Mouse (Mus musculus) heart, embryonic 11.5 days (tissue): ENCODE measurements around the gene Gabarapl2. TPM values are rescaled to one million over a fixed set of nuclear protein-coding genes. Genes with fewer than 3 reads are reported as not detected.

Experiments
- ATAC-seq: fragments of 200-750 bp; cut with Nextera tagmentation; replicated peaks from 2 replicates; pipeline ENCODE4 v1.8.0; 2017; ENCODE audit warnings: moderate library complexity; ENCODE audit not compliant: insufficient number of reproducible peaks, low FRiP score, low TSS enrichment
- H3K27ac ChIP-seq: fragments of 300-500 bp; sonication (generic); 2 replicates; pipeline ENCODE4 v1.5.1; 2014; ENCODE audit warnings: mild to moderate bottlenecking, low read depth, low read length
- H3K27me3 ChIP-seq: fragments of 300-500 bp; sonication (generic); 2 replicates; pipeline ENCODE4 v1.6.1; 2014; ENCODE audit warnings: mild to moderate bottlenecking, low read length, mixed read lengths; ENCODE audit not compliant: control insufficient read depth, insufficient read depth
- H3K36me3 ChIP-seq: fragments of 300-500 bp; sonication (generic); 2 replicates; pipeline ENCODE4 v1.6.1; 2014; ENCODE audit warnings: mild to moderate bottlenecking, low read length, moderate library complexity, mixed read lengths; ENCODE audit not compliant: control insufficient read depth, insufficient read depth
- H3K4me1 ChIP-seq: fragments of 300-500 bp; sonication (generic); 2 replicates; pipeline ENCODE4 v1.6.1; 2014; ENCODE audit warnings: low read length; ENCODE audit not compliant: control insufficient read depth, insufficient read depth
- H3K4me2 ChIP-seq: fragments of 300-500 bp; sonication (generic); 2 replicates; pipeline ENCODE4 v1.6.1; 2014; ENCODE audit warnings: mild to moderate bottlenecking, moderate library complexity
- H3K4me3 ChIP-seq: fragments of 300-500 bp; sonication (generic); 2 replicates; pipeline ENCODE4 v1.5.1; 2014; ENCODE audit warnings: low read depth, low read length
- H3K9ac ChIP-seq: fragments of 300-500 bp; sonication (generic); 2 replicates; pipeline ENCODE4 v1.6.1; 2014; ENCODE audit warnings: mild to moderate bottlenecking, low read depth, low read length, moderate library complexity
- H3K9me3 ChIP-seq: fragments of 300-500 bp; sonication (generic); replicated peaks from 2 replicates; pipeline ENCODE4 v1.6.1; 2016; ENCODE audit warnings: low read length; ENCODE audit not compliant: control insufficient read depth
- WGBS: fragments of 180-500 bp; shearing (Covaris S2); extraction: QIAGEN DNeasy Blood & Tissue Kit; methylation state at CpG from one replicate; pipeline ENCODE4 v1.1.7; 2014; ENCODE audit not compliant: insufficient replicate concordance; 5-methylcytosine and 5-hydroxymethylcytosine counted together
- polyA plus RNA-seq: library from polyadenylated mRNA; unstranded; fragments of >200 nt; fragmentation: Nextera tagmentation; extraction: Ambion mirVana; gene quantifications from 2 replicates; pipeline ENCODE4 v1.2.1, GENCODE M21; 2014

Gene Gabarapl2
- polyA plus RNA-seq, 1 experiment from 2014 or later, result 177 TPM

DNA sequence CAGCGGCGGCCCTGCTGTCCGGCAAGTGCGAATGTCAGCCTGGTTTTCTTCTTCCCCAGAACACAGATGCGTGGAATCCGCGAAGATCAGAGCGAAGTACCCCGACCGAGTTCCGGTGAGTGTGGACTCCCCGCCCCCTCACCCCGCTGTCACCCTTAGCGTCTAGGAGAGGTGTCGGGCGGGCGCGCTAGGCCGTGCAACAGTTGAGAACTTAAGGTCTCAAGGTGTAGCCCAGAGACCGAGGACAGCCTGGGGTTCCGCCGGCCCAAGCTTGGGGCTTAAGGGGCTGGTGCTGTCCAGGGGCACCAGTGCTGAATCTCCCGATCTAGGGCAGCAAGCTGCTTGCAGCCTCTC is 575 bp downstream of the Gabarapl2 start:
- Histone ChIP-seq H3K27me3 (no peaks in the 10 kb centered on the region), H3K36me3 (peaks cover 5% of the 10 kb centered on the region; the same call in 1 of the 2 replicates), H3K9me3 (no peaks in the 10 kb centered on the region), H3K4me3 (peak overlapping the region; percentile 91), H3K4me1 (peaks cover 8% of the 10 kb centered on the region), H3K27ac (peak overlapping the region; percentile 73), H3K9ac (peak overlapping the region; percentile 84), H3K4me2 (peak overlapping the region; percentile 93)
- peak; percentile 40; the same call in 1 of the 2 replicates for ATAC-seq
- WGBS, result under 1% methylated on average over 23 of the region's 23 CpGs

DNA sequence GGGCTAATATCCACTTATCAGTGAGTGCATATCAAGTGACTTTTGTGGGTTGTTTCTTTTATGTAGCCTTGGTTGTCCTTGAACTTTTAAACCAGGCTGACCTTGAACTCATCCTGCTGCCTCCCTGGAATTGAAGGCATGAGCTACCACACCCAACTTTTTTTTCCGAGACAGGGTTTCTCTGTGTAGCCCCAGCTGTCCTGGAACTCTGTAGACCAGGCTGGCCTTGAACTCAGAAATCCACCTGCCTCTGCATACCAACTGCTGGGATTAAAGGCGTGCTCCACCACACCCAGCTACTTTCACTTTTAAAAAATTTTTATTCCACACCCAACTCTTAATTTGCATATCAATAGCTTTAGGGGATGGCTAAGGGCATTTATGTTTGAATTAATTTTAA is 3.0 kb downstream of the Gabarapl2 start:
- Histone ChIP-seq H3K4me1 (peaks cover 8% of the 10 kb centered on the region), H3K9me3 (no peaks in the 10 kb centered on the region), H3K36me3 (peaks cover 7% of the 10 kb centered on the region; the same call in 1 of the 2 replicates), H3K4me2 (no peak overlapping the region), H3K9ac (no peak overlapping the region), H3K4me3 (no peak overlapping the region), H3K27me3 (no peaks in the 10 kb centered on the region), H3K27ac (no peak overlapping the region)
- WGBS, result 92% methylated on average over 2 of the region's 2 CpGs
- no peak for ATAC-seq

DNA sequence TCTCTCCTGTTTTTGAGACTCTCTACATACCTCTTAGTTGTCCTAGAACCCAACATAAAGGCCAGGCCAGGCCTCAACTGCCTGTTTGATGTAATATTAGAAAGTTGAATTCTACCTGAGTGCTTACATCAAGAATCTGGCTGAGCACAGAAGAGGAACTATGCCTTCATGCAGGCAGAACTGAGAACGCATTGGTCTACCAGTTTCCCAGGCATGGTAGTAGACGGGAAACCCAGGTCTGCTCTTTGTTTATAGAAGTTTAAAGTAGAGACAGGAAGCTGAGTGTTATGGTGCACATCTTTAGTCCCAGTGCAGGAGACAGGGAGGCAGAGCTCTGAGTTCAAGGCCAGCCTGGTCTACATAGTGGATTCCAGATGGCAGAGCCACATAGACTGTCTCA is 6.6 kb downstream of the Gabarapl2 start:
- H3K9me3 ChIP-seq, result no peaks in the 10 kb centered on the region
- no peaks in the 10 kb centered on the region for H3K27me3 ChIP-seq
- peaks cover 10% of the 10 kb centered on the region for H3K36me3 ChIP-seq
- H3K4me3 ChIP-seq, result no peak overlapping the region
- 85% methylated on average over 2 of the region's 2 CpGs for WGBS
- no peaks in the 10 kb centered on the region for H3K4me1 ChIP-seq
- H3K9ac ChIP-seq, result no peak overlapping the region
- ATAC-seq, result no peak
- no peak overlapping the region for H3K27ac ChIP-seq
- H3K4me2 ChIP-seq, result no peak overlapping the region

DNA sequence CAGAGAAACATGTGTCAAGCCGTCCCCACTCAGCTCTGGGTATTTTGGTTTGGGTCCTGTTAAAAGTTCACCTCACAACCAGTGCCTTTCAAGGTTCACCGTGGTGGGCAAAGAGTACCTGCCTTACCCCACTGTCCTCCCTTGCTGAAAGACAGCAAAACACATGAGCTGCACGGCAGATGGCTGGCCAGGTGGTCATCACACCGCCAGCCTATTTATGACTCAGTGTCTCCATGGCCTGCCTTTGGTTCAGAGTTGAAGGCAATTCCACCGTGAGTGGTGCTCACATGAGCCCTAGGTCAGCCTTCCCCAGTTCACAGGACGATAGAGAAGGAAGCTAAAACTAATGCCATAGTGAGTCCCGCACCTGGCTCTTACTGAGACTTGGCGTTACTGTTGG is 7.5 kb downstream of the Gabarapl2 start:
- H3K27me3 ChIP-seq, result no peaks in the 10 kb centered on the region
- no peaks in the 10 kb centered on the region for H3K9me3 ChIP-seq
- no peaks in the 10 kb centered on the region for H3K4me1 ChIP-seq
- H3K4me2 ChIP-seq, result no peak overlapping the region
- no peak overlapping the region for H3K9ac ChIP-seq
- H3K36me3 ChIP-seq, result peaks cover 10% of the 10 kb centered on the region
- H3K27ac ChIP-seq, result no peak overlapping the region
- no peak for ATAC-seq
- WGBS, result 90% methylated on average over 8 of the region's 8 CpGs
- H3K4me3 ChIP-seq, result no peak overlapping the region

DNA sequence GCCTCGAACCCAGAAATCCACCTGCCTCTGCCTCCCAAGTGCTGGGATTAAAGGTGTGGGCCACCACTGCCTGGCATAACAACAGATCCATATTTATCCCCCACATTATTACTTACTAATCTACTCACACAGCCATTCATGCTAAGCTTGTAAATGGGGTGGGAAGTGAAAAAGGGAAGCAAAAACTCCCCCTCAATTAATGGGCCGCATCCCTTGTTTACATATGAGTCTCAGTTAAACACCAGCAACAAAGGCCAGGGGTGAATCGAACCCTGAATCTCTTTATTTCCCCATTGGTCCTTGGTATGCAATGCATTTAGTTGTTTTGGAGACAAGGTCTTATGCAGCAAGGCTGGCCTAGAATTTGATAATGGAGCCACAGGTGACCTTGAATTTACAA is 10.3 kb downstream of the Gabarapl2 start:
- no peaks in the 10 kb centered on the region for H3K9me3 ChIP-seq
- 82% methylated on average over 3 of the region's 3 CpGs for WGBS
- no peak overlapping the region for H3K9ac ChIP-seq
- no peak for ATAC-seq
- H3K4me1 ChIP-seq, result no peaks in the 10 kb centered on the region
- H3K27ac ChIP-seq, result no peak overlapping the region
- H3K27me3 ChIP-seq, result no peaks in the 10 kb centered on the region
- no peak overlapping the region for H3K4me3 ChIP-seq
- no peak overlapping the region for H3K4me2 ChIP-seq
- peaks cover 19% of the 10 kb centered on the region for H3K36me3 ChIP-seq

DNA sequence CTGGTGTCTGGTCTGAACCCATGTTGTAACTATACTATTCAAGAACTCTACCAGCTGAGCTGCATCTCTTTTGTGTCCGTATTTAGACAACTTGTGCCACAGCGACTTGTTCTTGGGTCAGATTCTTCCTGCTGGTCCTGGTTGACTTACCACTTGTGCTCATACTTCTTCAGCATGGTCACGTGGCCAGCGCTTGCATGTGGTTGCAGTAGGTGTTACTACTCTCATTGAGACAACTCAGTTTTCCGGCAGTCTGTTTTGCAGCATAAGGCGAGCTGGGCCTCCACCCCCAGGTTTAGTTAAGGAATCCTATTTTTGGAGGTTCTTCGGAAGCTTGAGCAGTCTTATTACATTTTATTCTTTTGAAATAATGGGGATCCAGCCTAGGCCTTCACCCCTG is 10.8 kb downstream of the Gabarapl2 start:
- Histone ChIP-seq H3K9me3 (no peaks in the 10 kb centered on the region), H3K27ac (no peak overlapping the region), H3K4me2 (no peak overlapping the region), H3K9ac (no peak overlapping the region), H3K4me3 (no peak overlapping the region), H3K4me1 (no peaks in the 10 kb centered on the region), H3K27me3 (no peaks in the 10 kb centered on the region), H3K36me3 (peaks cover 20% of the 10 kb centered on the region)
- 91% methylated on average over 7 of the region's 7 CpGs for WGBS
- no peak for ATAC-seq

DNA sequence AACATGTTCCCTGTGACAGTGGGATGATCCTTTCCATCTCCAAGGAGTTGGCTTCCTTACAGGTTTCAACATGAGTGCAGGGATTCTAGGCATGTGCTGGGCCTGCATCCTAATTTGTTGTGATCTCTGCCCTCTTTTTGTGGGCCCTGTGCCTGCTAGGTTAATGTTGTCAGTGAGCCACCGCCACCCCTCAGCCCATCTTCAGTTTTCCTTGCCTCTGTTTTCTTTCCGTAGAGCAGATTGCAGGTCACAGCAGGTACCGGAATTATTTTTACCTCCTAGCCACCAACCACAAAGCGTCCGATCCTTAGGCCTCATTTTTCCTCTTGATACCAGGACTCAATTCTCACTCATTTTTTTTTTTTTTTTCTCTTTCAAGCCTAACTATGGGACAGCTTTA is 11.4 kb downstream of the Gabarapl2 start:
- H3K4me2 ChIP-seq, result no peak overlapping the region
- 95% methylated on average over 5 of the region's 5 CpGs for WGBS

DNA sequence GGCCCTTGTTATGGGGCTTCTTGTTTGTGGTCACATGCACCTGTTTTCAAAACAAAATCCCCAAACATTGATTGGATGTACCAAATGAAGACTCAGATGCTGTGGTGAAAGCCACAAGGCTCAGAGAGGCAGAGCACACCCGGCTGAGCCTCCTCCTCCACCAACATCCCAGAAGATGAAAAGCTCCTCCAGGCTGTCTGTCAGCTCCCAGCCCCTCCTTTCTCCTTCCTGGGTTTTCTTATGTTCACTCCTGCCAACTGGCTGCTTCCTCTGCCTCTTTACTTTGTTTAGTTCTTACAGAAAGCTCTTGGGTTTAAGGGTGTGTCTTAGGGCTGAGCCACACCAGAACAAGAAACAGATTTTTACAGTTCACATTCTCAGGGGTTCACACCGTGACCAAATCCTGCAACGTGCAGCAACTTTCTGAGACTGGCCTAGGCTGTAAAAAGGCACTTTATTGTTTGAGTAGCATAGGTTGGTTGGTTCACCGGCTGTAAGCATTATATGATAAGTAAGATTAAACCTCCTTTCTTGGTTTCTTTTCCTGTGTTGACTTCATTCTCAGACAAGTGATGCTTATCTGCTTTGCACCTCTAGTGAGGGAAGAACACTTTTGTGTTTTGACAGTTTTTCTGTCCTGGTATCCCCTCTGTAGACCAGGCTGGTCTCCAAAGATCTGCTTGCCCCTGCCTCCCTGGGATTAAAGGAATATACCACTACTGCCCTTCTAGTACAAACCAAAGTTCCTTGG is 14.5 kb downstream of the Gabarapl2 start:
- no peak overlapping the region for H3K4me2 ChIP-seq
- peaks cover 24% of the 10 kb centered on the region for H3K36me3 ChIP-seq
- ATAC-seq, result no peak
- WGBS, result 94% methylated on average over 4 of the region's 4 CpGs
- no peaks in the 10 kb centered on the region for H3K27me3 ChIP-seq
- no peak overlapping the region for H3K4me3 ChIP-seq
- H3K9me3 ChIP-seq, result no peaks in the 10 kb centered on the region
- no peak overlapping the region for H3K27ac ChIP-seq
- no peak overlapping the region for H3K9ac ChIP-seq
- H3K4me1 ChIP-seq, result no peaks in the 10 kb centered on the region

More for the DNA sequence above, 11.4 kb downstream of the Gabarapl2 start:
- H3K27me3 ChIP-seq, result no peaks in the 10 kb centered on the region
- no peak overlapping the region for H3K4me3 ChIP-seq
- H3K9me3 ChIP-seq, result no peaks in the 10 kb centered on the region
- H3K9ac ChIP-seq, result no peak overlapping the region
- no peak overlapping the region for H3K27ac ChIP-seq
- peaks cover 23% of the 10 kb centered on the region for H3K36me3 ChIP-seq
- H3K4me1 ChIP-seq, result no peaks in the 10 kb centered on the region
- ATAC-seq, result no peak

DNA sequence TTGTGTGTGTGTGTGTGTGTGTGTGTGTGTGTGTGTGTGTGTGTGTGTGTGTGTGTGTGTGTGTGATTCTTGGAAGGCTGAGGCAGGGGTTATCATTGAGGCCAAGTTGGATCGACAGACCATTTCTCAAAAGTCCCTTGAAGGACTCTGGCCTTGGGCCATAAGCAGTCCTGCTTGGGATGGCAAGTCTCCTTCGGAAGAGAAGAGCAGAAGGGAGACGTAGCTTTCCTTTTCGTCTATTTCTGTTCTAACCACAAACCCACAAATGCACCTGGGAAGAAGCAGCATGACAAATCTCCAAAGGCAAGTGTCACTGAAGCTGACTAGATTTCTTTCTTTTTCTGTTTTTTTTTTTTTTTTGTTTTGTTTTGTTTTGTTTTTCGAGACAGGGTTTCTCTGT is 15.4 kb downstream of the Gabarapl2 start:
- Histone ChIP-seq H3K4me2 (no peak overlapping the region), H3K36me3 (peaks cover 24% of the 10 kb centered on the region)

More for the DNA sequence above, 15.4 kb downstream of the Gabarapl2 start:
- no peak for ATAC-seq
- Histone ChIP-seq H3K4me3 (no peak overlapping the region), H3K27ac (no peak overlapping the region), H3K9me3 (no peaks in the 10 kb centered on the region), H3K4me1 (no peaks in the 10 kb centered on the region), H3K9ac (no peak overlapping the region), H3K27me3 (no peaks in the 10 kb centered on the region)
- WGBS, result 93% methylated on average over 5 of the region's 5 CpGs
